Comparison of ENCODE assay signal across 16 mouse cellular contexts in genomic region chr9:79004296-79004980, GRCm38 (mm10).
DNase-seq lines count a peak whose midpoint lies in the region; ATAC-seq lines count a peak whose summit lies in the region.
"Had no signal": no experiment of that assay in that cellular context is flagged by ENCODE, and none has a peak within 500 bp of the region (broad histone marks: within the 10 kb centered on the region; RNA-seq: fewer than 3 reads in every experiment).

No protein-coding gene starts in this region.

- H3K36me3 ChIP-seq in lung, embryonic 16.5 days (ENCODE audit: control insufficient read depth, insufficient read depth, low read length): no peaks in the 10 kb centered on the region
- H3K36me3 ChIP-seq: heart, embryonic 15.5 days; limb, embryonic 12.5 days; neural tube, embryonic 15.5 days had no signal

- WGBS in lung, embryonic 16.5 days: 34% methylated on average over 3 of the region's 3 CpGs

- peak; percentile 68 for ATAC-seq in lung, embryonic 16.5 days (ENCODE audit: low read depth)
- ATAC-seq: liver, postnatal 0 days had no signal

- H3K27me3 ChIP-seq in lung, embryonic 16.5 days (ENCODE audit: control insufficient read depth, insufficient read depth, low read depth, low read length): no peaks in the 10 kb centered on the region
- H3K27me3 ChIP-seq: heart, embryonic 15.5 days; limb, embryonic 12.5 days; neural tube, embryonic 15.5 days had no signal

- H3K9ac ChIP-seq in lung, embryonic 16.5 days (ENCODE audit: low read length): no peak overlapping the region
- H3K9ac ChIP-seq: heart, embryonic 15.5 days; limb, embryonic 12.5 days; liver, postnatal 0 days; neural tube, embryonic 15.5 days had no signal

- no peak overlapping the region for H3K4me3 ChIP-seq in lung, embryonic 16.5 days (ENCODE audit: low read length)
- H3K4me3 ChIP-seq: erythroblast, embryonic 14.5 days; heart, embryonic 15.5 days; limb, embryonic 12.5 days; neural tube, embryonic 15.5 days had no signal

- no peaks in the 10 kb centered on the region for H3K4me1 ChIP-seq in lung, embryonic 16.5 days (replicated peaks; ENCODE audit: control insufficient read depth, insufficient read depth, low read length)
- H3K4me1 ChIP-seq: heart, embryonic 15.5 days; limb, embryonic 12.5 days; neural tube, embryonic 15.5 days had no signal

- DNase-seq in lung, adult 18-20 months: no peak
- peak; percentile 73 to 86 for DNase-seq in cerebellum, adult 18-20 months
- peak; percentile 73 to 82 for DNase-seq in cerebellum, postnatal 25 days
- DNase-seq in layer of hippocampus, postnatal 25 days (ENCODE audit: extremely low spot score in 1 of 2, low spot score in 1 of 2): peak; percentile 17 to 50
- DNase-seq in retina, embryonic 14.5 days (ENCODE audit: low spot score): no peak
- DNase-seq in gastrocnemius, adult 8-10 months (ENCODE audit: low spot score in 2 of 2): no peak
- DNase-seq: adrenal gland, postnatal 25 days; gastrocnemius, postnatal 25 days; kidney, postnatal 10 days; liver, postnatal 0 days; thymus, adult 2 months had no signal

- no peak overlapping the region for H3K4me2 ChIP-seq in lung, embryonic 16.5 days (ENCODE audit: low read depth, low read length)
- H3K4me2 ChIP-seq: heart, embryonic 15.5 days; limb, embryonic 12.5 days; neural tube, embryonic 15.5 days had no signal

- no peaks in the 10 kb centered on the region for H3K9me3 ChIP-seq in lung, embryonic 16.5 days (ENCODE audit: control insufficient read depth, low read length)
- H3K9me3 ChIP-seq: heart, embryonic 15.5 days; limb, embryonic 12.5 days; neural tube, embryonic 15.5 days had no signal

- no peak overlapping the region for H3K27ac ChIP-seq in lung, embryonic 16.5 days (ENCODE audit: low read length)
- H3K27ac ChIP-seq: heart, embryonic 15.5 days; limb, embryonic 12.5 days; neural tube, embryonic 15.5 days had no signal

Comparison
In these comparisons a context has a peak if more than half of its experiments do, and no peak if none do; other contexts are left out.
1. DNase-seq: peak in cerebellum, adult 18-20 months (2 of 2), cerebellum, postnatal 25 days (2 of 2) and layer of hippocampus, postnatal 25 days (2 of 2); none in lung, adult 18-20 months (0 of 2), retina, embryonic 14.5 days (single experiment) and gastrocnemius, adult 8-10 months (0 of 2).